Mouse (Mus musculus) MEL-GATA-1-ER (cell line): ENCODE data around the gene Cpvl.

ENCODE experiments used
- DNase-seq: peaks from one replicate; pipeline ENCODE4 v3.0.0-alpha.2; 2012; ENCODE audit warnings: low read depth; ENCODE audit errors: extremely low read depth

Gene Cpvl

DNA sequence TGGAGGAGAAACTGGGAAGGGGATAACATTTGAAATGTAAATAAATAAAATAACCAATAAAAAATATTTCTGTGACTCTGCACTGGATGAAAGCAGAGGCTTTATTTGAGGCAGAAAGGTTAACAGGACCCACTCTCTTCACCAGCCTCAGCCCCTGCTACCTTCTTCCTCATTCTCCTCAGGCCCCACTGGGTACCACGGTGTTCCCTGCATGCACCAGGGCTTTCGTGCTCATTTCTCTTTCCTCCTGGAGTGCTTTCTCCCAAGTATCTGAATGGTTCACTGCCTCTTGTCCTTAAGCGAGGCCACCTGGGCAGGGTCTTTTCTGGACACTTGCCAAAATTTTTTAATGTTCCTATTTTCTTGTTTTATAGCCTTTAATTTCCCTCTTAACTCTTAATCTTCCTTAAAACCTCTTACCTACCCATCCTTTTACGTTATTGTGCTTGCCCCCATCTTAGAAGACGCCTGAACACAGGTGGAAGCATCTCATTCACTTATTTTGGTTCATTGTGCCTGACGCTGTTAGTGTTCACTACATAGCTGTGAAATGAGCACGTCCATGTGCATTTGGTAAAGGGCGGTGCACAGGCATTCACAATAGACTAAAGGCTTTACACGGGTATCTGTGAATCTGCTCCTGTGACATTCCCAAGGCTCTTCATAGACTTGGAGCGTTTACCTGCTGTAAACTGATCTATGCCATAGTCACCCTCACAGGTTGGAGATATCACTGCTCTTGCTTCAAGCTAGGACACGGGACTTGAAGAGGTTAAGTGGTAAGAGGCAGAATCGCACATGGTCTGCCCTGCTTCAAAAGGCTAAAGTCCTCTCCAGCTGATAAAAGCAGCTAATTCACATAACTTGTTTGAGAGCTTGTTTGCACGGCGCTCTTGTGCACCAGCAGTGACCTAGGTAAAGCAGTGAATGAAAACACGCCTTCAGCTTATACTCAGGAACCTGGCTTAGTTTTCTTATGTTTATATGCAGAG is 41.0 kb downstream of the Cpvl start:
- no peak for DNase-seq

DNA sequence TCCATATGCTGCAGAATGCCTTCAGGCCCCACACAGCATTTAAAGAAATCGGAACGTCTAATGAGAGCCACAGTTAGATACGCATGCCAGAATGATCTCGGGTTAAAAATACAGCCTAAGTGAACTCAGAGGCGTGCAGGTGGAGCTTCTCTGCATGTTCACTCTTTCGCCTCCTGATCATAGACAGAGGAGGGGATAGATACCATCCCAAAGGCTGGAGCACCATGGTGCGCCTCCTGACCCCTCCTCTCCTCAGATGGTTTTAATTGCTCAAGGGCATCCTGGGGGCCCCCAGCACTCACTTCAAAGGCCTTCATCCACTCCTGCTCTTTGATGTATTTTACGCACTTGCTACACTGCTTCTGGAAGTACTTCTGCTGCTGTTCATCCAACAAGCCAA is 46.9 kb downstream of the Cpvl start:
- DNase-seq, result no peak

DNA sequence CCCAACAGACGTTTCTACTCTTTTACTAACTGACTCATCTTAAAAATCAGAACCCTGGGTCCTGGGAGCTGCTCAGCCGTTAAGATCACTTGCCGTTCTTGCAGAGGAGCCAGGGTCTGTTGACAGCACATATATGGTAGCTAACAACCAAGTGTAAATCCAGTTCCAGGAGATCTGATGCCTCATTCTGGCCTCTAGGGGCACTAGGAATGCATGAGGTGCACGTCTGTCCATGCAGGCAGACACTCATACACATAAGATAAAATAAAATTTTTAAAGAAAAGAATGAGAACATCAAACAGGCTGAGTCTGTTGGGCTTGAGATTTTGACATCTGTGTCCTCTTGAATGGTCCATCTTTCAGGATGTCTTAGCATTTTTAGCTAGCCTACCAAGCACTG is 48.6 kb downstream of the Cpvl start:
- DNase-seq, result no peak

DNA sequence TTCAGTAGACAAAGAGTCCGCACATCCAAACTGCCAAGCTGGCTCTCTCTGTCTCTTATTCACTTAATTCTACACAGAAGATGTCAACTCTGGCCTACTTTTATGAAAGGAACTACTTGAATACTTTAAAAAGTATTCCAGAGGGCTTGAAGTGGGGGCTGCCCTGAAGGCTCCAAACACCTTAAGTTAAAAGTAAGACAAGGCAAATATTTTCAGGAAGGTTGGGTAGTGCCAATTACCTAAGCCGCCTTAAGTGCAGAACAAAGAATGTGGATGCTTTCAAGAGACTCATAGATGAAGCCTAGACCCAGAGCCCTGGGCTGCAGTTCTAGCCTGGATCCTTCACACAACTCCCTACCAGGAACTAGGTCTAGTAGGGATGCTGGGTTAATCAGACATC is 52.3 kb downstream of the Cpvl start:
- DNase-seq, result no peak

DNA sequence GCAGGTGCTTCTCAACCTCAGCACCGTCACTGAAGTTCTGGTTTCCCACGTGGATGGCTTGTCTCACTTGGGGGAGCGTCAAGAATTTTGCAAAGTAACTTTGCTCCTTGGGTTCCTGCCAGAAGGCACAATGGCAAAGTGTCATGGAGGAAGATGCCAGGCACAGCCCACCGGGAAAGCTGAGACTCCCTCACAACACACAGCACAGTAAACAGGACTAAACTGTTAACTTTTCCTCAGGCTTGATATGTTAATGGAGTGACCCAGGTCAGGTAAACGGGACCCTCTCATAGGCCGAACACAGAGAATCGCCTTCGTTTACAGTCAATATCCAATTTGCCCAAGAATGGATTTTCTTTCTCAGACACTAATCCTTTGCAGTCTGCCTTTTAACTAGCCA is 53.3 kb downstream of the Cpvl start:
- no peak for DNase-seq

DNA sequence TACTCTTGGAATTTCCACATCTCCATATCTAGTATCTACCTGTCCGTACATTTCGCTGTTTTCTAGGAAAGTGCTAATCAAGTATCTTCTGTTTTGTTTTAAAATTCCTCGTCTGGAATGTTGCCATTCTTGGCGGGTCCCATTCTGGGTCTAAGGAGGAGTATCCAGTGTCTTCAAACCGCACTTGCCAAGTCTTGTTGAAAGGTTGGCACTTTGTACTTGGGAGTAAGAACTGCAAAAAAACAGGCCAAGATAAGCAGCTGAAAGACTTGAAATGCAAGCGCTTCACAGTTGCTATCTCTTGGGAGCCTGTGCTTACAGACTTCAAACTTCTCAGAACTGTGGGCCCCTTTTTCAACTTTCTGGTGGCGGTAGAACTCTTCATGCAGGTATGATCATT is 58.4 kb downstream of the Cpvl start:
- DNase-seq, result no peak

DNA sequence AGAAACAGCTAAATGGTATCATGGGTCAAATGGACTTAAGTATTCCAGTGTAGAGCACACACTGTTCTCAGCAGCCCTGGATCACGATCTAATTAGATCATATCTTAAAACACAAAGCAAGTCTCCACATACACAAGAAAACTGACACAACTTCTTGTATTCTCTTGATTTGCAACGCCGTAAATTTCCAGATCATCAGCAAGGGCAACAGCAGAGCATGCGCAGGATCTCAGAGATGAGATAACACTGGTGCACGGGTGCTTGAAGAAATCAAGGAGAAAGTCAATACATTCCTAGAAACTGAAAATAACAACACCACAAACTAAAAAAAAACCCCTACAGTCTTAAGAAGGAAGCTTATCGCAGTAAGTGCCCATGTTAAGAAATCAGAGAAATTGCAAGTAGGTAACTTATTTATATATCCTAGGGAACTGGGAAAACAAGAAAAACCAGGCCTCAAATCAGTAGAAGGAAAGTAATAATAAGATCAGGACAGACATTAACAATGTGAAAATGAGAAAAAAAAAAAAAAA is 61.4 kb downstream of the Cpvl start:
- DNase-seq, result no peak

DNA sequence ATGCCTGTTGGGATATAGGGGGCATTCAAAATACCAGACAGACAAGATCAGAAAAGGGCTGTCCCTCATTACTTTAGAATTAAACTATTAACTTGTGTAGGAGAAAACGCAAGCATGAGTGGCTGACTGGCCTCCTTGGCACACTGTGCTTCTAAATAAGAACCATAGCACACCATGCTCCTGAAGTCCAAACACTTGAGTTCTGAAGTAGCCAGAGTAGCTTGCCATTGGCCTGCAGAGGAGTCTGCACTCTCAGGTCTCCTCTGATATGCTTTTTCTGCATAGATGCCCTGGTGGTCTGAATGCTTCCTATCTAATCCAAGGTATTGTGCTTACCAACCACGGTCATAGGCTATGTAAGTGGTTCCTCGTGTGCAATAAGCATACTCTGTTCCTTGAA is 63.1 kb downstream of the Cpvl start:
- no peak for DNase-seq

DNA sequence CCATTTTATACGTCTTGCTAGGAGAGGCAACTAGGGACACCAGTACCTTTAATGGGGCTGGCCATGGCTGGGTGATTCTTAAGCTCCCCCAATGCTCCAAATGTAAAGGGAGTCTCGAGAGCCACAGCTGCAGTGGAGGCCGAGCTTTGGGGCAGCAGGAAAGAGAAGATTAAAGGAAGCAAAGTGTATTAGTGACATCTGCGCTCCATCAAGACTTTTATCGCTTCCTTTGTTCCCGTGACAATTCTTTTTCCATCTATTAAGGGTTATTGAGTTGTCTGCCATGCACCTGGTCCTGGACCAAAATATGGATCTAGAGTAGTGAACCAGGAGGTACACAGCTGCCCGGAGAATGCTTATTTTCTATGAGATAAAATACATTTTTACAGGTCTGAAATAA is 65.3 kb downstream of the Cpvl start:
- DNase-seq, result no peak

DNA sequence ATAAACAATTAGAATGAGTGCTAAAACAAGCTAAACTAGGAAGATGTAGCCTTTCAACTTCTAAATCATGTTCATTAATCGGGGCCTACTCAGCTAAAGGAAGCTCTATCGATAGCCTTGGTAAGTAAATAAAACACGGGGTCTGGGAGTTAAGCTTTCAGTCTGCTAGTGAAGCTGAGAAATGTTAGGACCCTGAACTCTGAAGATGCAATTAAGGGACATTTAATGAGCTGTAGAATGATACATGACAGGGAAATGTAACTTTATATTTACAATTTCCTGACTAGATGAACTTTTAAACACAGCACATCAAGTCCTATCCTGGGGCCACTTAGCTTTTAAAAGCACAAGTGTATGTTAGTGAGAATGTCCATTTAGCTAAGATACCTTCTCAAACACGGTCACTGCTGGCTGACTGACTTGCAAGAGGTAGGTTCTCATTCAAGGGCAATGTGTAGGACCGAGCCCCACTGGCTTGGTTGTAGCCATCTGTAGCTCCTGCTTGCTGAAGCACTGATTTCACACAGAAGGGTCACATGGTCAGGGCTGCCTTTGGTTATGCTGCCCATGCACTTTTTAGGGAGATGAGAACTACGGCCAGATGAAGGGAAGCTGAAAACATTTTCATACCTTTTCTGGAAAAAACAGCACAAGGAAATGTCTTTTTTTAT is 66.2 kb downstream of the Cpvl start:
- no peak for DNase-seq

DNA sequence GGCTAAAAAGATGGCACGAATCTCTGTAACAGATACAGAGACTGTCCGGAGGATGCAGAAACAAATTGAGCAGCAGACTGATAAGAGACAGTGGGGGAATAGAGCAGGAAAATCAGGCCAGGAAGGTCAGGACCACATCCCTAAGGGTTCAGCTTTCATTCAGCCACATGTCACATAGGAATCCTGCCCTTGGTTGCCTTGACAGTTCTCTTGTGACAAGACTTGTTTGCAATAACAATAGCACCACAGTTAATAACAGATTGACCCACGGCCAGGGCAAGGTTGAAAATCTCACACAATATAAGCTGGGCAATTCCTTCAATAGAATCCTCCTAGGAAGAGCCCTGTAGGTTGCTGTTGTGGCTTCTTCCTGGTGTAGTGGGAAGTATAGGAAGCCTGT is 68.5 kb downstream of the Cpvl start:
- DNase-seq, result no peak

DNA sequence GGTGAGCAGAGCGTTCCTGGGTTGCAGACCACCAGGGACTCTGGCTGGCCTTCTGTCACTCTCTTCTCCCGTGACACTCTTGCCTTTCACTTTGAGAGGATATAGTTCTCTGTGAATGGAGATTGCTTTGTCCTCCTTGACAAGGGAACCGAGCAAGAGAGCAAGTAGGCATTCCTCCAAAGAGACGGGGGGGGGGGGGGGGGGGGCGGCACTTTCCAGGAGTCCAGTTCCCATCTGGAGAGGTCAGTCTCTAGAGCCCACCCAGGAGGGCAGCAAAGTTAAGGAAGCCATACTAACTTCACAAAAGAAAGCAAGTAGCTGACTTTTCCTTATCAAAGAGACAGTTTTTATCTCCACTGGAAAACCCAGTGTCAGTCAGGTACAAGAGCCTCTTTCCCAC is 69.0 kb downstream of the Cpvl start:
- DNase-seq, result no peak

DNA sequence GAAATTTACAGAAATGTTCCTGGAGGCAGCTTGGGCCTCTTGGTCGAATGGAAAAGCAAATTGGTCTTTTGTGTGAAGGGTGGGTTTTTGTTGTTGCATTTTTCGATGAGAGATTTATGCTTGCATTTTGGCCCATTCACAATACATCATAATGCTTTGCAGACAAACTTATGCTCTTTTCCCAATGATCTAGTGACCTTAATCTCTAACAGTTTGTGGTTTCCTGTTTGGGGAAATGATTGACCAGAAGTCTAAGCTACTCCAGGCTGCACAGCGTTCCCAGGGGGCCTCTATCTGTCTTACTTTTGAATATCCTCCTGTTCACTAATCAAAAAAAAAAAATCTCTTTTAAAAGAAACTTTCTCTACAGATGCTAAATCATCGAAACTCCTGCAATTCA is 71.6 kb downstream of the Cpvl start:
- DNase-seq, result no peak

DNA sequence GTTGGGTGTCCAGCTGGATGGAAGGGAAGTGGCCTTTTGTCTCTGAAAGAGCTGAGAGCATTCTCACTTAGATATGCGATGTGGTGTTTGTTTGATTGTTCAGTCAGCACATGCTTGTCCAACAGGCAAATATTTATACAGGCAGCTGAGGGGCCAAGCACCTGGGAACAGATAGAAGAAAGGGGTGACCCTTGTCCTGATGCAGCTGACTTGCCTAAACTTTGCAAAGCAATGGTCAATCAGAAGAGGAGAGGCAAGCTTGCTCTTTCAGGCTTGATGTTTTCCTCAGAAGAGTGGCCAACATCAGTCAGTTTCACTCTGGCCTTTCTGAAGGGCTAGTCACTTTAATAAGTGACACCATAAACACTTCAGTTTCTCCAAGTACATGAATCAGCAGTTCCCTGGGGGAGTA is 72.4 kb downstream of the Cpvl start:
- DNase-seq, result no peak

DNA sequence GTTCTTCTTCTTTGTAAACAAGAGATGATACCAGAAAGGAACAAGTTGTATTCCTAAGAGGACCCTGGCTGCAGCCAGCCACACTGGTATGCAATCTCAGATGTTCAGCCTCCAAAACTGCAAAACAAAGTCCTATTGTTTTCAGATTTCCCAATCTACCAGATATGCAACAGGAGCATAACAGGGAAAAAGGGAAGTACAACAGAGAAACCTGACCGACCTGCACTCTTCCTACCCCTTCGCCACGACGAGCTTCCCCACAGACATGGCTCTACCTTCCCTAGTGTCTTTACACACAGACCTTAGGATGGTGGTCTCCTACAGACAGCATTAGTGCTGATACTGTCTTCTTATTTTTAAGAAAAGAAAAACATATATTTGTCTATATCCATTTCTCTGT is 72.9 kb downstream of the Cpvl start:
- no peak for DNase-seq

DNA sequence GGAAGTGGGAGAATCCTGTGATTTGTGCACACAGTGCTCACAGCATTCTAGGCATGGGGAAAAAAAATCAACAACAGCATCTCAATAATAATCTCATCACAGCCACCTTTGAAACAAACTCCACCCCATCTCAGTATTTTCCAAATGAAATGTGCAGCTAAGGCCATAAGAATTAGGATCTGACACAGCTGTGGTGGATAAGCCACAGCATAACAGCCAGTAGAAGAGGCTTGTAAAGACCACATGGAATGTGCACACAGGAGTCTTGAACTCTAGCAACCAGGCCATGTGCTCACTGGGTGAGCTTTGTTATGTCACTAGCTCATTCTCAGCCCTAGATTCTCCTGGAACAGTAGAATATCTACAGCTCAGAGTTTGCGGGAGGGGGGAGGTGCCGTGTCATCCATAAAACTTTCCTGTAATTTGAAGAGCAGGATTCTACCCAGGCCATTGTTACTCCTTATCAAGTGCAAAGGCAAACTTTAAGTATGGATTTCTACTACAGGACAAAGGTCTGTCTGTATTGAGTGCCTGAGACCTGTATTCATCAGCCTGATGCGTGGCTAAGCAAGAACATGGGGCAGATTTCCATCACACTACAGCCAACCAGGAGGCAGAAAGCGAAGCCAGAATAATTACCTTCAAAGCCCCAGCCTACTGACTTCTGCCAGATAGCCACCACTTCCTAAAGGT is 73.6 kb downstream of the Cpvl start:
- DNase-seq, result no peak

DNA sequence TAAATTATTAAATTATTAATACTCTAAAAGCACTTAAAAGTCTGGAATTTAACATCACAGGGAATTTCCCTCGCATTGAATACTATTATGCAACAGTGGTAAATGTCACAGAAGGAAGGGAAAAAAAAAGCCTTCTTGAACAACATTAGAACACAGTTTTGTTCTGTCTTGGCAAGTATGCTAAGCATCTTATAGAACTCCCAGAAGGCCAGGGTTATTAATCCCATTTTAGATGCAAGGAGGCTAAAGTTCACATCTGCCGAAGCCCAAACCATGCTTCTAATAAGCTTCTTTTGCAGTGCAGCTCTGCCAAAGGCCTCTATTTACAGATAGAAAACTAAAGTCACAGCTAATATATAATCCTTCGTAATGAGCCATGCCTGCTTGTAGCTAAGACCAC is 74.3 kb downstream of the Cpvl start:
- no peak for DNase-seq

DNA sequence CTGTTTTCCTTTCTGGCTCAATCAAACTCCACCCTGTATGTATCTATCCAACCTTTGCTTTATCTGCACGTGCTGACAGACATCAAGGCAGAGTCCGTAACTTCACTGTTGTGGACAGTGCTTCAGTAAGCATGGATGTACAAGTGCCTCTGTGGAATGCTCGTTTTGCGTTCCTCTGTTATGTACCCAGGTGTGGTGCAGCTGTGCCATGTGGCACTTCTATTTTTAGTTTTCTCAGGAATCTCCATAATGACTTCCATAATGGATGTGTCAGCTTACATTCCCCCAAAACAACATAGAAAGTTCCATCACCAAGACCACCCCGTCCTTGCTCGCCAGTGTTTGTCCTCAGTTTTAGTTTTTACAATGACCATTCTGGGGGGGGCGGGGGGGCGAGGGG is 76.7 kb downstream of the Cpvl start:
- no peak for DNase-seq

DNA sequence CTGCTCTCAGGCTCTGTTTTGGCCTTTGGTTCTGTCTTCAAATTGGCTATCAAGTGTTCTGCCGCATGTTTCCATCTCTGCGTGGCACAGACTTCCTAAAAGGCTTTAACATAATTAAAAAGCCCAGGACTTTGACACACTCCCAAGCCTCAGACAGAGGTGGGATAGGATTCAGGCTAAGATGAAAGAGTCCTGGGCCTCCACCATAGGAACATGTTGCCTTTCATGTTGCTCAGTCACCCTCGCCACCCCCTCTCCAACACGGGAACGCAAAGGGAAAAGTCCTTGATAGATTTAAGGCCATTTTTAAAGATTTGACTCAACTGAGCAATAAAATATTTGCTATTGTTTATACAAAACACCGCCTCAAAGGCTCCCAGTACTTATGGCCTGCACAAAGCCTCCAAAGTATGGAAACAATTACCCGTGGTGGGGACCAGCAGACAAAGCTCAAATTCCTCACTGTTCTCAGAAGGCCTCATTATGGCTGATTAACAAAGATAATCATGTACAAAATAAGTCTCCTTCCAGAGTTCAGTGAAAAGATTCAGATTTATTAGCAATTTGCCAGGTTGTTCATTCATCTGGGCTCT is 80.5 kb downstream of the Cpvl start:
- no peak for DNase-seq

DNA sequence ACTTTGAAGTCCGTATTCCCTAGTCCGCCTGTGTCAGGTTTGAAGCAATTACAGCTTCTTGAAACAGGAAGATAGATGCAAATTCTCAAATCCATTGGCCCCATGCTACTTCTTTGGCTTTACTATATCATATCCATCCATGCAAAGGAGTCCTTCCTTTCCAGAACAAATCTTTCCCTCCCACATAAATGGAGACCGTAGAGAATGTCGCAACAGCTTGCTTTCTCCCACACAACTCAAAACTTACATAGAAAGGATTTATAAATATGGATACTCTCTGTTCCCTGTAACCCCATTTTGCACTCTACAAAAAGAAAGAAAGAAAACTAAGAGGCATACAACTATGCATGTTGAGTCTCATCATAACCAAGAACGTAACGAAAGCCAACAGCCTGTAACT is 81.3 kb downstream of the Cpvl start:
- DNase-seq, result no peak

DNA sequence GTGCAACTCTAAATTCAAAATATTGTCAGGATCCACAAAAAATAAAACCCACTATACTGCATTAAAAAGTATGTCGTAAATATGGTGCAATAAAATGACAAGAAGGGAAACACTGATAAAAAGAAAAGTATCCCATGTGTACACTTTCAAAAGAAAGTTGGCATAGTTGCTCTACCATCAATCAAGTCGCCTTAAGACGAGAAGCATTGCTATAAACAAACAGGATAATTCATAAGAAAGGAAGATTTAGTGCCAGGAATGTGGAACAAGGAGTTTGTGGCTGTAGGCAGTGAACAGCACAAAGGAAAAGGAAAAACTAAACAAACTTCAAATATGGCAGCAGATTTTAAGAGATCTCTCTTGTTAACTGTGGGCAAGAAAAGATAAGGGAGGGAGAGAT is 84.7 kb downstream of the Cpvl start:
- DNase-seq, result no peak

DNA sequence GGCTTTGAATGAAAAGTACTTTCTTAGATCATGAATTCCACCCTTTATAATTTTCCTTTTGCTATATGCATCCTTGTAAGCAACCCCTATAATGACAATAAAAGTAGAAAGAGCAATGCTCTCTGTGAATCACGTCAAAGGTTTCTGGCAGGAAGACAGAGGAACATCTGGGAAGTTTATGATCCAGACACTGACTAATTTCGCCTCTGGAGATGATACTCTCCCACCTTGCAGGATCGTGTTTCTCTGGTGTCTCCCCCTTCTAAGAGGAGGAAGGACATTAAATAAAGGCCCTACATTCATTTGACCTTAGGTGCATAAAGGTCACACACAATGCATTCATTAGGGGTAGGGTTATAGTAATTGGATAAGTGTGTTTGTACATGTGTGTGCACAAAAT is 87.4 kb downstream of the Cpvl start:
- DNase-seq, result no peak
